Mouse (Mus musculus) hindlimb bud, embryonic 11.5 days (tissue): ENCODE measurements around the gene Olfr926.
"Not testable (repeated sequence)": the region's sequence is repeated elsewhere in the genome, so short reads cannot be mapped to it uniquely, and the experiment has no call there.

Experiments
- DNase-seq: peaks from one replicate; pipeline ENCODE4 v3.0.0-alpha.2; 2012; ENCODE audit warnings: low read depth, low spot score; ENCODE audit errors: extremely low spot score

The Olfr926 gene

DNA sequence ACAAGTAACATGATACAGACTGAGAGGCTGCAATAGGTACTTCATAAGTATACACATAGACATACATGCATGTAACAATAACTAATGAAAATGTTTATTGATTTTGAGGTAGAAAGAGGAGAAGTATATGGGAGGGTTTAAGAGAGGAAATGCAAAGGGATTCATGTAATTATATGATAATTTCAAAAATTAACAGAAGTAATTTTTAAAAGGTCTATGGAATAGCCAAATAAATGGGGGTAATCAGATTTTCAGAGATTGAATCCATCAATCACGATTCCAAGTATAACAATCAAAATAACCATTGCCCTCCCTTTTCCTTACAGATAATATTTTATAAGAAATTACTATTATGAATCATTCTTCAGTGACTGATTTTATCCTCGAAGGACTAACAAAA lies at the start of gene Olfr926:
TSS of gene Olfr926 (plus strand) at position 301 of the 400 bp plus-strand sequence.
- DNase-seq: no peak

GRCm38 (mm10) chr9:38833027-38833426 lies 43.9 kb upstream of the Olfr926 start:
- DNase-seq: no peak

DNA sequence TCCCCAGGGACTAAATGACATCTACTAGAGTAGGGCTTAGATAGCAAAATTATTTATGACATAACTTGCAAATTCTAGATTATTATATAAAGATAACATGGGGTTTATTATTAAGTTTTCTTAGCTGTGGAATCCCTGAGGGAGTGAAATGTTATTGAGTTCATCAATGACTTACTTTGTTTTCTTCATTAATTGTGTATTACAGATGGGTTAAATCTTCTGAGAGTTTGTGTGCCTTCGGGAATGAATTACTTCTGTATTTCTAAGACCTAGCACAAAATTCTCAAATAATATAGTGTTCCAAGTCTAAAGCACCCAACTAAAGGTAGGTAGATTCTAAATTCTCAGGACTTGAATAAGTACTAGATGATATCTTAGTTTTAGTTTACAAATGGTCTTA lies 32.8 kb upstream of the Olfr926 start, which contains the start of gene Olfr924:
TSS of gene Olfr924 (plus strand) at position 301 of the 400 bp plus-strand sequence.
- no peak for DNase-seq

- DNase-seq: no peak
Observed at GRCm38 (mm10) chr9:38854760-38855159, 22.2 kb upstream of the Olfr926 start, which contains the start of gene Olfr26. TSS of gene Olfr26 (plus strand) at chr9:38855060.

GRCm38 (mm10) chr9:38874880-38875279 lies 2.0 kb upstream of the Olfr926 start:
- not testable (repeated sequence) for DNase-seq
